Mouse (Mus musculus) small intestine, adult 2 months (tissue): ENCODE results near the gene Apol9b. TPM values are rescaled to one million over a fixed set of nuclear protein-coding genes. Genes with fewer than 3 reads are reported as not detected.
A peak's percentile ranks its signal among the peaks of the same experiment; 100 is the strongest.

Experiments used
- H3K27ac ChIP-seq: fragments of 200-500 bp; 2 replicates; pipeline ENCODE4 v1.5.1; 2012; ENCODE audit warnings: low read depth, low read length, control low read depth, inconsistent platforms; ENCODE audit not compliant: insufficient read depth
- H3K27me3 ChIP-seq: fragments of 200-500 bp; 2 replicates; pipeline ENCODE4 v1.6.1; 2012; ENCODE audit warnings: mild to moderate bottlenecking, moderate library complexity, low read length, inconsistent platforms; ENCODE audit not compliant: control insufficient read depth, insufficient read depth
- H3K36me3 ChIP-seq: fragments of 200-500 bp; 2 replicates; pipeline ENCODE4 v1.6.1; 2012; ENCODE audit warnings: mild to moderate bottlenecking, low read length, control low read depth, inconsistent platforms; ENCODE audit not compliant: control insufficient read depth, insufficient read depth
- H3K4me1 ChIP-seq: fragments of 200-500 bp; 2 replicates; pipeline ENCODE4 v1.6.1; 2012; ENCODE audit warnings: low read length, inconsistent platforms, mixed read lengths; ENCODE audit not compliant: control insufficient read depth, insufficient read depth, insufficient read length
- H3K4me3 ChIP-seq: fragments of 200-500 bp; 2 replicates; pipeline ENCODE4 v1.5.1; 2012; ENCODE audit warnings: low read depth, mild to moderate bottlenecking, control low read depth, inconsistent platforms, low read length, moderate library complexity
- CTCF ChIP-seq: fragments of 200-500 bp; IDR thresholded peaks from 2 replicates; pipeline ENCODE4 v1.5.1; 2012; ENCODE audit warnings: low read depth, mild to moderate bottlenecking, control low read depth, inconsistent platforms, low read length, moderate library complexity, mixed read lengths; ENCODE audit not compliant: insufficient replicate concordance, insufficient read length; ENCODE audit errors: extremely low read depth
- POLR2A ChIP-seq: fragments of 200-500 bp; IDR thresholded peaks from 2 replicates; pipeline ENCODE4 v1.6.1; 2012; ENCODE audit warnings: low read depth, mild to moderate bottlenecking, control low read depth, inconsistent platforms, low read length, moderate library complexity
- WGBS: fragments of 180-500 bp; shearing (Covaris S2); methylation state at CpG from one replicate; pipeline ENCODE4 v1.1.7; 2018; 5-methylcytosine and 5-hydroxymethylcytosine counted together
- polyA plus RNA-seq: library from polyadenylated mRNA; depleted of rRNA; stranded (reverse); fragments of >200 nt; gene quantifications from 2 replicates; pipeline ENCODE4 v1.2.3, GENCODE M21; 2012

The Apol9b gene
- polyA plus RNA-seq, 1 experiment: 102 TPM

DNA sequence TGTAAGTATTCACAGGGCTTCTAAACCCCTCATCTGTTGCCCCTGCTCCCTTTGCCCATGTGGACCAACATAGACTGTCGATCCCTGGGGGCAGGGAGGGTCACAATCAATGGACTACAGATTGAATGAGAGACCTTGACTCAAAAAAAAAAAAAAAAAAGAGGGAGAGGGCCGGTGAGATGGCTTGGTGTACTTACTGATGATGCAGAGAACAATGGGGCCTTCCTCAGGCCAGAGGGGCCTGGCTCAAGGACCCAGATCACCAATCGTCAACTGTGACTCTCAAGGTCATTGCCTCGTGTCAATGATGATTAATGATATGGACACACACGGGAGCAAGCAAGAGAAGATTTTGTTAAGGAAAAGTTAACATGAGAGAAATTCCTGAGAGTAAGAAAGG lies 15.8 kb downstream of the Apol9b start:
- TF ChIP-seq CTCF (no peak), POLR2A (no peak)
- no peaks in the 10 kb centered on the region for H3K36me3 ChIP-seq
- H3K27me3 ChIP-seq: no peaks in the 10 kb centered on the region
- H3K4me3 ChIP-seq: no peak overlapping the region
- 65% methylated on average over 5 of the region's 5 CpGs for WGBS
- no peak overlapping the region for H3K27ac ChIP-seq
- peaks cover 5% of the 10 kb centered on the region; the same call in 1 of the 2 replicates for H3K4me1 ChIP-seq

DNA sequence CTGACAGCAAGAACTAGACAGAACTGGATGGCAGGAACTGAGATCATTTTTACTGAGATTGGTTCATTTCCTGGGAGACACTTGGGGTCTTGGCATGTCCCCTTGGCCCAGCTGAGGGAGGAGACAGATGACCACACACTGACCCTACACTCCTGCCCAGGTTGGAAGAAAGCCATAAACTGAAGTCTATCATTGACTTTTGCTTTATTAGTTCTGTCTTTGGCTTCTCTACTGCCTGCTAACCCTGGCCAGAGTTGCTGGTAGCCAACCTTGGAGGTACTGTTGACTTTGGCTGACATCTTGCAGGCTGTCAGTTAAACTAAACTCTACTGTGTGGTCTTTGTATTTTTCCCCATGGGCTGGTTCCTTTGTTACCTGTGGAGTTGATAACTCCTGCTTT lies 16.2 kb downstream of the Apol9b start:
- Histone ChIP-seq H3K36me3 (no peaks in the 10 kb centered on the region), H3K27ac (no peak overlapping the region), H3K4me1 (peaks cover 5% of the 10 kb centered on the region; the same call in 1 of the 2 replicates), H3K4me3 (no peak overlapping the region), H3K27me3 (no peaks in the 10 kb centered on the region)
- no peak for TF ChIP-seq CTCF
- TF ChIP-seq POLR2A: no peak

GRCm38 (mm10) chr15:77746326-77746725 lies 17.5 kb downstream of the Apol9b start:
- H3K27me3 ChIP-seq: no peaks in the 10 kb centered on the region
- no peaks in the 10 kb centered on the region for H3K36me3 ChIP-seq
- no peak for TF ChIP-seq POLR2A
- TF ChIP-seq CTCF: no peak
- H3K4me3 ChIP-seq: no peak overlapping the region
- 96% methylated on average over 1 of the region's 1 CpGs for WGBS
- peaks cover 2% of the 10 kb centered on the region; the same call in 1 of the 2 replicates for H3K4me1 ChIP-seq
- H3K27ac ChIP-seq: no peak overlapping the region

GRCm38 (mm10) chr15:77748414-77748813 lies 19.6 kb downstream of the Apol9b start:
- Histone ChIP-seq H3K4me3 (no peak overlapping the region), H3K27ac (no peak overlapping the region), H3K27me3 (no peaks in the 10 kb centered on the region), H3K4me1 (peaks cover 2% of the 10 kb centered on the region; the same call in 1 of the 2 replicates), H3K36me3 (no peaks in the 10 kb centered on the region)
- TF ChIP-seq CTCF (no peak), POLR2A (no peak)
- 82% methylated on average over 3 of the region's 3 CpGs for WGBS

DNA sequence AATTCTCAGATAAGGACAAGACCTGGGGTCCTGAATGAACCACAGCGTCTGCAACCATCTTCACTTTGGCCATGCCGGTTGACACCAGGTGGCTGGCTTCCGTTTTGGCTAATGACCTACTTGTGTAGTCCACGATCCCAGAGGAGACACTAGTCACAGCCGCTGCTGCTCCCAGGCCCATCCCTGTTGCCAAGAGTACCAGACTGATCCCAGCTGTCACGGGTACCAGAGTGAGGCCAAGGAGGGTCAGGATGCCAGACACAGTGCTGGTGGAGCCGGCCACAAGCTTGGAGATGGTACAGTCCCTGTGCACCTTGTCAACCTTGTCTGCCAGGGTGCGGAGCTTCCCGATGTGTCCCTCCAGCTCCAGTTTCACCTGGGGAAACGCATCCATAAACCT lies 20.9 kb downstream of the Apol9b start:
- TF ChIP-seq CTCF (no peak), POLR2A (no peak)
- 95% methylated on average over 10 of the region's 10 CpGs for WGBS
- Histone ChIP-seq H3K27me3 (no peaks in the 10 kb centered on the region), H3K4me3 (no peak overlapping the region), H3K4me1 (peaks cover 2% of the 10 kb centered on the region; the same call in 1 of the 2 replicates), H3K36me3 (no peaks in the 10 kb centered on the region), H3K27ac (no peak overlapping the region)

DNA sequence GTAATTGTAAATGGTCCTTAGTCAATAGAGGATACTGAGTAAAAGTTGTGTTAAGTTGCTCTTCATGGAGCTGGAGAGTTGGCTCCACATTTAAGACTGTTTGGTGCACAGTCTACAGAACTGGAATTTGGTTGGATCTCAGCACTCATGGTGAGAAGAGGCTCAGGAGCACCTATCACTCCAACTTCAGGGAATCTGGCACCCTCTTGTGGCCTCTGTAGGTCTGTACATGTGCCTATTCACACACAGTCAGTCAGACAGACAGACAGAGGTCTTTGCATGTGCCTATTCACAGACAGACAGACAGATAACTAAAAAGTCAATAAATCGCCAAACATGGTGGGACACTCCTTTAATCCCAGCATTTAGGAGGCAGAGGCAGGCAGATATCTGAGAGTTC lies 21.6 kb downstream of the Apol9b start:
- peaks cover 5% of the 10 kb centered on the region for H3K4me1 ChIP-seq
- no peak overlapping the region for H3K4me3 ChIP-seq
- H3K27me3 ChIP-seq: no peaks in the 10 kb centered on the region
- TF ChIP-seq CTCF (peak; percentile 65; the same call in 1 of the 2 replicates), POLR2A (no peak)
- no peaks in the 10 kb centered on the region for H3K36me3 ChIP-seq
- 18% methylated on average over 1 of the region's 1 CpGs for WGBS
- no peak overlapping the region for H3K27ac ChIP-seq

- Histone ChIP-seq H3K27me3 (no peaks in the 10 kb centered on the region), H3K4me3 (no peak overlapping the region), H3K36me3 (no peaks in the 10 kb centered on the region), H3K27ac (no peak overlapping the region), H3K4me1 (peaks cover 2% of the 10 kb centered on the region)
- WGBS: 59% methylated on average over 11 of the region's 11 CpGs
- no peak for TF ChIP-seq POLR2A
- TF ChIP-seq CTCF: no peak
Measured at GRCm38 (mm10) chr15:77752443-77752842, 23.6 kb downstream of the Apol9b start.
